18 mouse cellular contexts compared by ENCODE assay signal in genomic region chr2:122408928-122409327, GRCm38 (mm10). TPM values are rescaled to one million over a fixed set of nuclear protein-coding genes. Genes with fewer than 3 reads are reported as not detected.
DNase-seq lines count a peak whose midpoint lies in the region; ATAC-seq lines count a peak whose summit lies in the region.
"Had no signal": no experiment of that assay in that cellular context is flagged by ENCODE, and none has a peak within 500 bp of the region (broad histone marks: within the 10 kb centered on the region; RNA-seq: fewer than 3 reads in every experiment).

No protein-coding gene starts in this region.

- no peak overlapping the region for H3K27ac ChIP-seq in heart, embryonic 11.5 days (ENCODE audit: low read depth, low read length)
- H3K27ac ChIP-seq: limb, embryonic 13.5 days; liver, embryonic 14.5 days; midbrain, embryonic 15.5 days; stomach, postnatal 0 days had no signal

- H3K4me2 ChIP-seq in heart, embryonic 11.5 days = no peak overlapping the region
- H3K4me2 ChIP-seq: limb, embryonic 13.5 days; midbrain, embryonic 15.5 days had no signal

- H3K36me3 ChIP-seq in heart, embryonic 11.5 days (ENCODE audit: control insufficient read depth, insufficient read depth, low read length) = no peaks in the 10 kb centered on the region
- H3K36me3 ChIP-seq: G1E; limb, embryonic 13.5 days; midbrain, embryonic 15.5 days had no signal

- no peaks in the 10 kb centered on the region for H3K27me3 ChIP-seq in heart, embryonic 11.5 days (ENCODE audit: control insufficient read depth, insufficient read depth, low read length)
- H3K27me3 ChIP-seq: limb, embryonic 13.5 days; midbrain, embryonic 15.5 days had no signal

- H3K9ac ChIP-seq in heart, embryonic 11.5 days (ENCODE audit: low read depth, low read length) = no peak overlapping the region
- H3K9ac ChIP-seq: limb, embryonic 13.5 days; liver, embryonic 14.5 days; midbrain, embryonic 15.5 days had no signal

- WGBS in heart, embryonic 11.5 days (ENCODE audit: insufficient replicate concordance) = 73% methylated on average over 7 of the region's 7 CpGs

- ATAC-seq in heart, embryonic 11.5 days (replicated peaks; ENCODE audit: insufficient number of reproducible peaks, low FRiP score, low TSS enrichment) = no peak
- peak; percentile 51 for ATAC-seq in CD4-positive, CD25-positive, alpha-beta regulatory T cell, adult 4 months
- ATAC-seq in common myeloid progenitor, adult 5-6 weeks (replicated peaks; ENCODE audit: low read depth, poor library complexity, severe bottlenecking) = peak; percentile 56
- ATAC-seq: forebrain, embryonic 16.5 days; midbrain, embryonic 15.5 days had no signal

- no peak overlapping the region for H3K4me3 ChIP-seq in heart, embryonic 11.5 days (ENCODE audit: low read depth, low read length)
- H3K4me3 ChIP-seq: limb, embryonic 13.5 days; midbrain, embryonic 15.5 days; myocyte had no signal

- H3K4me1 ChIP-seq in heart, embryonic 11.5 days (ENCODE audit: control insufficient read depth, insufficient read depth, low read length) = no peaks in the 10 kb centered on the region
- H3K4me1 ChIP-seq: limb, embryonic 13.5 days; midbrain, embryonic 15.5 days had no signal

- H3K9me3 ChIP-seq in heart, embryonic 11.5 days (replicated peaks; ENCODE audit: control insufficient read depth, low read length) = no peaks in the 10 kb centered on the region
- H3K9me3 ChIP-seq: G1E; limb, embryonic 13.5 days; midbrain, embryonic 15.5 days had no signal

- DNase-seq in heart, adult 9 months (ENCODE audit: low spot score in 2 of 2) = peak; percentile 7 to 20
- peak; percentile 20 for DNase-seq in skeletal muscle tissue, adult 2 months (ENCODE audit: low read depth, low spot score)
- DNase-seq in cerebellum, postnatal 4 days (ENCODE audit: low spot score in 2 of 2) = no peak
- DNase-seq in cerebellum, postnatal 36 days = no peak
- DNase-seq: cerebellum, adult 9-10 months; kidney, postnatal 36 days had no signal

RNA-seq across cellular contexts. Expression of gene Slc28a2, which starts 17.3 kb away (rescaled TPM):
- polyA plus RNA-seq in heart, embryonic 11.5 days (2014; fragmentation: Nextera tagmentation; extraction: Ambion mirVana) = 0.27 TPM in 2 replicates
- 100 to 1,000 TPM; 153 to 175 TPM for polyA plus RNA-seq in CD4-positive, CD25-positive, alpha-beta regulatory T cell, adult 4 months (2017; shearing (Covaris generic))
- 16.4 and 21.4 TPM in 2 replicates for total RNA-seq in common myeloid progenitor, adult 5-6 weeks (2017)
- polyA plus RNA-seq: hindbrain, embryonic 11.5 days; midbrain, embryonic 15.5 days; myocyte; neural tube, embryonic 14.5 days had no signal

RNA-seq across cellular contexts. Expression of gene Shf, which starts 40.0 kb away (rescaled TPM):
- polyA plus RNA-seq in heart, embryonic 11.5 days (2014; fragmentation: Nextera tagmentation; extraction: Ambion mirVana) = 3.7 and 3.8 TPM in 2 replicates
- under 1 TPM in 1 of 2 experiments, not detected in 1; 0.42 TPM for polyA plus RNA-seq in CD4-positive, CD25-positive, alpha-beta regulatory T cell, adult 4 months (2017; shearing (Covaris generic))
- total RNA-seq in common myeloid progenitor, adult 5-6 weeks (2017) = 2.8 TPM in 1 of 2 replicates, not detected in the other

Comparison
In these comparisons a context has a peak if more than half of its experiments do, and no peak if none do; other contexts are left out.
1. DNase-seq: peak in heart, adult 9 months (2 of 2) and skeletal muscle tissue, adult 2 months (single experiment); none in cerebellum, postnatal 4 days (0 of 2) and cerebellum, postnatal 36 days (0 of 2).
2. RNA of gene Slc28a2, which starts 17.3 kb away (polyA plus RNA-seq): 153 to 175 TPM in CD4-positive, CD25-positive, alpha-beta regulatory T cell, adult 4 months; 0.27 TPM in heart, embryonic 11.5 days; every median in the first group is over 100 times any median in the second.